Mouse (Mus musculus): Measurements from ENCODE around the gene Tmub1. TPM values are rescaled to one million over a fixed set of nuclear protein-coding genes. Genes with fewer than 3 reads are reported as not detected.
"Not testable (repeated sequence)": the region's sequence is repeated elsewhere in the genome, so short reads cannot be mapped to it uniquely, and the experiment has no call there.

Gene Tmub1
- polyA plus RNA-seq, 2 experiments, result 23.5 to 29.8 TPM

DNA sequence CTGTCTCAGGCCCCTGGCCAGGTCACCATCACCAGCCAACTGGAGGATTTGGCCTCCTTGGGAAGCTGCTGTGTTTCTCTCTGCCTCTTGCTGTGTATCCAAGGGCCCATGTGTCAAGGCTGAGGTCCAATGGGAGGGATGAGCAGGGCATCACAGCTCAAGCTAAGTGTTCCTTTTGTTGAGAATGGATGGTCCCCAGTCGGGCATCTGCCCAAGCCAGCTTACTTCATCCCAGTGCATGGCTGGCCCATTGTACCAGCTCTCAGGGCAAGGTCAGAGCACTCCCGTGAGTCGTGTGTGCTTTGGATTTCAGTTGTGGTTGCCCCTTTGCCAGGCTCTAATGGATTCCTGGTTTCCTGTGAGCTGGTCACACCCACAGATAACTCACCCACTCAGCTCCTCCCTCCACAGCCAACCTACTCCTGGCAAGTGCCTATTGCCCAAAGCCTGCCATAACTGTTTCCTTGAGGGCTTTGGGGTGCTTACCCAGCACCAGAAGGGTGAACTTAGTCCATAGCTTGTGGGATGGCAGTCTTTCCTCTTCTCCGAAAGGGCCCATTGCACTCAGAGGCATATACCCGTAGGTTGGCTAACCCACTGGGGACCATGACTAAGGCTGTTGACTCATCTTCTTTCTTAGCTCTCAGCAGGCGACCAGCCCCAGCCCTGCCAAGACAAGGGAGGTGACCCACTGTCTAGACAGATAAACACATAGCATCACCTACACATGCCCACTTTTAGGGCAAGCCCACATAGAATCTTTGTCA lies 42.9 kb downstream of the Tmub1 start:
- Histone ChIP-seq H3K4me1 (ENCODE audit: control insufficient read depth, insufficient read depth, low read length) (no peaks in the 10 kb centered on the region), H3K4me3 (replicated peaks; ENCODE audit: low read length) (no peak overlapping the region), H3K9me3 (ENCODE audit: control insufficient read depth, low read length) (no peaks in the 10 kb centered on the region), H3K9ac (ENCODE audit: low read depth, low read length, severe bottlenecking) (no peak overlapping the region), H3K27me3 (ENCODE audit: control insufficient read depth, insufficient read depth, low read length) (no peaks in the 10 kb centered on the region), H3K36me3 (ENCODE audit: control insufficient read depth, insufficient read depth, low read length) (peaks cover 58% of the 10 kb centered on the region), H3K27ac (replicated peaks; ENCODE audit: low read depth, low read length) (no peak overlapping the region), H3K4me2 (replicated peaks; ENCODE audit: low read depth, low read length, severe bottlenecking) (no peak overlapping the region)
- DNase-seq (ENCODE audit: low spot score) (no peak), ATAC-seq (ENCODE audit: low FRiP score, low read depth) (no peak)
- WGBS, result 79% methylated on average over 6 of the region's 6 CpGs
- TF ChIP-seq POLR2A (IDR thresholded peaks at IDR 0.05; ENCODE audit: borderline replicate concordance, extremely low read depth, insufficient read depth, insufficient read length), result no peak

DNA sequence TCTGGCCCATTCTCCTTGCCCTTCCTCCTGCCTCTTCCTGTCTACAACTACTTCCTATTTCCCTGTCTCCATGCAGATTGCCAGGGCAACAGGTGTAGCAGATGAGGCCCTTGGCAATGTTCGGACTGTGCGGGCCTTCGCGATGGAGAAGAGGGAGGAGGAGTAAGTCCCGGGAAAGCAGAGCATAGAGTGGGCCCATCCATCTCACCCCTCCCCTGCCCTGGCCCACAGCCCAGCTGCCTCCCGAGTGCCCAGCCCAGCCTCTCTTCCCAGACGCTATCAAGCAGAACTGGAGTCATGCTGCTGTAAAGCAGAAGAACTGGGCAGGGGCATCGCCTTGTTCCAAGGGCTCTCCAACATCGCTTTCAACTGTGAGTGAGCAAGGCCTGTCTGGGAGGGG lies 45.7 kb downstream of the Tmub1 start:
- no peak overlapping the region for H3K27ac ChIP-seq (replicated peaks; ENCODE audit: low read depth, low read length)
- no peak overlapping the region for H3K4me2 ChIP-seq (replicated peaks; ENCODE audit: low read depth, low read length, severe bottlenecking)
- no peak for TF ChIP-seq POLR2A (IDR thresholded peaks at IDR 0.05; ENCODE audit: borderline replicate concordance, extremely low read depth, insufficient read depth, insufficient read length)
- 83% methylated on average over 9 of the region's 9 CpGs for WGBS
- DNase-seq (ENCODE audit: low spot score) (no peak), ATAC-seq (ENCODE audit: low FRiP score, low read depth) (no peak)
- no peaks in the 10 kb centered on the region for H3K4me1 ChIP-seq (ENCODE audit: control insufficient read depth, insufficient read depth, low read length)
- no peak overlapping the region for H3K4me3 ChIP-seq (replicated peaks; ENCODE audit: low read length)
- no peaks in the 10 kb centered on the region for H3K27me3 ChIP-seq (ENCODE audit: control insufficient read depth, insufficient read depth, low read length)
- no peak overlapping the region for H3K9ac ChIP-seq (ENCODE audit: low read depth, low read length, severe bottlenecking)
- H3K9me3 ChIP-seq (ENCODE audit: control insufficient read depth, low read length), result no peaks in the 10 kb centered on the region
- H3K36me3 ChIP-seq (ENCODE audit: control insufficient read depth, insufficient read depth, low read length), result peaks cover 48% of the 10 kb centered on the region

DNA sequence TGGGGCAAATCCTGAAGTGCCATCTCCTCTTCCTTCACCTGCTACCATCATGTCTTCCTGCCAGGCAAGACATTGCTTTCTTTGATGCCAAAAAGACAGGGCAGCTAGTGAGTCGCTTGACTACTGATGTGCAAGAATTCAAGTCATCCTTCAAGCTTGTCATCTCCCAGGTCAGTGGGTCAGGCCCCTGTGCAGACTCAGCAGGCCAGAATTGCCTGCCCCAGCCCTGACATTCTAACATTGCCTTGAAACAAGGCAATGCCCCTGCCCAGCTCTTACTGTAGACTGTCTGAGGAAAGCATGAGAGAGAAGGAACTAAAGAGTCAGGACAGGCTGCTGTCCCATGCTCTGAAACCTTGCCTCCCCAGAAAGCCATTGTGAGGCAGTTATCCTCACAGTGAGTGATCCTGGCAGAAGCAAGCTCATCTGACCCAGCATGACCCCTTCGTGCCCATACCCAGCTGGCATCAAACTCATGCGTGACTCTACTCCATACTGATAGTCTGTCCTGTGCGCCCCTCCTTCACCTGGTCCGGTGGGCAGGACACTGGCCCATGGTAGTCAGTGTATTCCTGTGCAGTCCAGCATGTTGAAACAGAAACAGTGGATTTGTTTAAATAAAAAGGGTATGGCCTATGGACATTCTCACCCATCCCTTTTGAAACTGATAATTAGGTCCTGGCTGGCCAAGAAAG lies 46.6 kb downstream of the Tmub1 start:
- no peak for ATAC-seq (ENCODE audit: low FRiP score, low read depth)
- no peak overlapping the region for H3K4me3 ChIP-seq (replicated peaks; ENCODE audit: low read length)
- no peak overlapping the region for H3K4me2 ChIP-seq (replicated peaks; ENCODE audit: low read depth, low read length, severe bottlenecking)
- no peak for DNase-seq (ENCODE audit: low spot score)
- no peak overlapping the region for H3K9ac ChIP-seq (ENCODE audit: low read depth, low read length, severe bottlenecking)
- 100% methylated on average over 5 of the region's 5 CpGs for WGBS
- H3K27me3 ChIP-seq (ENCODE audit: control insufficient read depth, insufficient read depth, low read length), result no peaks in the 10 kb centered on the region
- no peak for TF ChIP-seq POLR2A (IDR thresholded peaks at IDR 0.05; ENCODE audit: borderline replicate concordance, extremely low read depth, insufficient read depth, insufficient read length)
- no peaks in the 10 kb centered on the region for H3K9me3 ChIP-seq (ENCODE audit: control insufficient read depth, low read length)
- no peaks in the 10 kb centered on the region for H3K4me1 ChIP-seq (ENCODE audit: control insufficient read depth, insufficient read depth, low read length)
- H3K36me3 ChIP-seq (ENCODE audit: control insufficient read depth, insufficient read depth, low read length), result peaks cover 42% of the 10 kb centered on the region
- no peak overlapping the region for H3K27ac ChIP-seq (replicated peaks; ENCODE audit: low read depth, low read length)

DNA sequence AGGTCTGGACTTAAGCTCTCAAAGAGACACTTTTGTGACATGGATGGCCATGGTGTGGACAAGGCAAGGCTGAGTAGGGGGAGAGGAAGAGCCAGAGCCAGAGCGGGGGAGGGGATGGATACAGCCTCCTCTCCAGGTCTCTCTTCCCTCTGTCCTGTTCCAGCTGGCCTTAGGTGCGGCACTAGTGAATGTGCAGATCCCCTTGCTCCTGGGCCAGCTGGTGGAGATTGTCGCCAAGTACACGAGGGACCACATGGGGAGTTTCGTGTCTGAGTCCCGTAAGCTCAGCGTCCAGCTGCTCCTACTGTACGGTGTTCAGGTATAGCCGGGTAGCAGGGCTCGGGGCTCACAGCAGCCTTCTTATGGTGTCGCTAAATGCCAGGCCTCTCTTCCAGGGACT lies 47.3 kb downstream of the Tmub1 start:
- Histone ChIP-seq H3K4me3 (replicated peaks; ENCODE audit: low read length) (no peak overlapping the region), H3K36me3 (ENCODE audit: control insufficient read depth, insufficient read depth, low read length) (peaks cover 37% of the 10 kb centered on the region), H3K9ac (ENCODE audit: low read depth, low read length, severe bottlenecking) (no peak overlapping the region), H3K27ac (replicated peaks; ENCODE audit: low read depth, low read length) (no peak overlapping the region), H3K27me3 (ENCODE audit: control insufficient read depth, insufficient read depth, low read length) (no peaks in the 10 kb centered on the region), H3K9me3 (ENCODE audit: control insufficient read depth, low read length) (no peaks in the 10 kb centered on the region), H3K4me2 (replicated peaks; ENCODE audit: low read depth, low read length, severe bottlenecking) (no peak overlapping the region), H3K4me1 (ENCODE audit: control insufficient read depth, insufficient read depth, low read length) (no peaks in the 10 kb centered on the region)
- WGBS, result 85% methylated on average over 11 of the region's 11 CpGs
- no peak for DNase-seq (ENCODE audit: low spot score)
- ATAC-seq (ENCODE audit: low FRiP score, low read depth), result no peak
- no peak for TF ChIP-seq POLR2A (IDR thresholded peaks at IDR 0.05; ENCODE audit: borderline replicate concordance, extremely low read depth, insufficient read depth, insufficient read length)

DNA sequence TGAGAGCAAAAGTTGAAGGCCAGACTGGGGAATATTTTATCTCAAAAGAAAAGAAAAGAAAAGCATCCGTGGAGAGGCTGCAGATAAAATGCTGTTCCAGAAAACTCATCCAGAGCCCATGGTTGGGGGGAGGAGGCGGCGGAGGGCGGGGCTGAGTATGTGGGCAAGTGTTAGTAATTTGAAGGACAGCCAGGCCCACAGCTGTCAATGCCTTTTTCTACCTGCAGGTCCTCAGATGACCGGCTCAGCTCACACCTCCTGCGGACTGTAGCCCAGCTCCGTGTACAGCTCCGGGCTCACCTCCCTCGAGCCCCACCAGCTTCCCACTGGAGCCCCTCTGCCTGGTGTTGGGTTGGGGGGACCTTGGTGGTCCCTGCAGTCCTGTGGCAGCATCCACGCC lies 48.0 kb downstream of the Tmub1 start:
- H3K27ac ChIP-seq (replicated peaks; ENCODE audit: low read depth, low read length), result no peak overlapping the region
- H3K4me3 ChIP-seq (replicated peaks; ENCODE audit: low read length), result no peak overlapping the region
- no peak for TF ChIP-seq POLR2A (IDR thresholded peaks at IDR 0.05; ENCODE audit: borderline replicate concordance, extremely low read depth, insufficient read depth, insufficient read length)
- 93% methylated on average over 9 of the region's 10 CpGs for WGBS
- DNase-seq (ENCODE audit: low spot score) (no peak), ATAC-seq (ENCODE audit: low FRiP score, low read depth) (no peak)
- no peaks in the 10 kb centered on the region for H3K27me3 ChIP-seq (ENCODE audit: control insufficient read depth, insufficient read depth, low read length)
- no peaks in the 10 kb centered on the region for H3K9me3 ChIP-seq (ENCODE audit: control insufficient read depth, low read length)
- no peaks in the 10 kb centered on the region for H3K4me1 ChIP-seq (ENCODE audit: control insufficient read depth, insufficient read depth, low read length)
- H3K4me2 ChIP-seq (replicated peaks; ENCODE audit: low read depth, low read length, severe bottlenecking), result no peak overlapping the region
- H3K36me3 ChIP-seq (ENCODE audit: control insufficient read depth, insufficient read depth, low read length), result peaks cover 37% of the 10 kb centered on the region
- H3K9ac ChIP-seq (ENCODE audit: low read depth, low read length, severe bottlenecking), result no peak overlapping the region

DNA sequence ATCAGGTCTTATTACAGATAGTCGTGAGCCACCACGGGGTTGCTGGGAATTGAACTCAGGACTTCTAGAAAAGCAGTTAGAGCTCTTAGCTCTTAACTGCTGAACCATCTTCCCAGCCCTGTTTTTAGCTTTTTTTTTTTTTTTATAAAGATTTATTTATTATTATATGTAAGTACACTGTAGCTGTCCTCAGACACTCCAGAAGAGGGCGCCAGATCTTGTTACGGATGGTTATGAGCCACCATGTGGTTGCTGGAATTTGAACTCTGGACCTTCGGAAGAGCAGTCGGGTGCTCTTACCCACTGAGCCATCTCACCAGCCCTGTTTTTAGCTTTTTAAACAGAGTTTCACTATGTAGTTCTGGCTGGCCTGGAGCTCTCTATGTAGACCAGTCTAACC lies 51.4 kb downstream of the Tmub1 start:
- not testable (repeated sequence) for H3K4me3 ChIP-seq (replicated peaks; ENCODE audit: low read length); H3K9me3 ChIP-seq (ENCODE audit: control insufficient read depth, low read length); DNase-seq (ENCODE audit: low spot score); H3K27ac ChIP-seq (replicated peaks; ENCODE audit: low read depth, low read length); H3K9ac ChIP-seq (ENCODE audit: low read depth, low read length, severe bottlenecking); H3K4me1 ChIP-seq (ENCODE audit: control insufficient read depth, insufficient read depth, low read length); H3K4me2 ChIP-seq (replicated peaks; ENCODE audit: low read depth, low read length, severe bottlenecking); H3K27me3 ChIP-seq (ENCODE audit: control insufficient read depth, insufficient read depth, low read length); ATAC-seq (ENCODE audit: low FRiP score, low read depth)
- WGBS, result 92% methylated on average over 6 of the region's 6 CpGs
- peaks cover 19% of the 10 kb centered on the region for H3K36me3 ChIP-seq (ENCODE audit: control insufficient read depth, insufficient read depth, low read length)

All from limb, embryonic 14.5 days (tissue).